Mouse (Mus musculus): Measurements from ENCODE around the gene Etv5. TPM values are rescaled to one million over a fixed set of nuclear protein-coding genes. Genes with fewer than 3 reads are reported as not detected.
A peak's percentile ranks its signal among the peaks of the same experiment; 100 is the strongest.

The Etv5 gene
- 52.7 and 61.1 TPM in 2 replicates for polyA plus RNA-seq (2014; fragmentation: Nextera tagmentation; extraction: Ambion mirVana)

DNA sequence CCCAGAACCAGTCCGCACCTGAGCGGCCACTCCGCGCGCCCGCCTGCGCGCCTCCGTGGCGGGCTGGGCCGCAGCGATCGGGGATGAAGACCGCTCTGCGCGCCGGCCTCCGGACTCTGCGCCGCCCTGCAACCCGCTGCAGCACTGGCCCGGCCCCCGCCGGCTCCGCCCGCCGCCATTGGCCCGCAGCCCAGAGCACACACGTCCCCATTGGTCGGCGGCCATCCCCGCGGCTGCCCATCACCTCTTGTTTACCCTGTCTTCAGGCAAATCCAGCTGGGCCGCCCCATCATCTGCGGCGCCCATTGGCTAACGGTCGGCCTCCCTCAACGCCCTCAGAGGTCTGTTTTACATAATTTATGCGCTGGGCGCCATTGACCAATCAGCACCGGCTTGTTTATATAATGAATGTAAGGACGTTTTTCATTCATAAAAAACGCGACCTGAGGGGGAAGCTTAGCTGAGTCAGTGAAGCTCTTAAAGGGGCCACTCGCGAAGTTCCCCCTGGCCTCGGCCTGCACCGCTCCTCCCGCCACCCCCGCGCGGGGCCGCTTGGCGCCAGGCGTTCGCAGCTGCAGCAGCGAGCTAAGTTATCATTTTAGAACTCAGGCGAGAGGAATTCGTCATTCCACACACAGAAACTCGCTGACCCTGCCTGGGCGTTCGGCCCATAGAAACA is at the start of gene Etv5:
Etv5 (minus strand) TSS at position 221 of the 679 bp plus-strand sequence.
- Histone ChIP-seq H3K4me3 (ENCODE audit: low read depth, low read length) (peak within 1 kb of the TSS; percentile 89), H3K4me1 (ENCODE audit: control insufficient read depth, insufficient read depth, low read length) (peaks cover 13% of the 10 kb centered on the region), H3K27me3 (ENCODE audit: control insufficient read depth, insufficient read depth, low read length) (no peaks in the 10 kb centered on the region), H3K9me3 (ENCODE audit: control insufficient read depth, low read length) (no peaks in the 10 kb centered on the region), H3K36me3 (ENCODE audit: control insufficient read depth, insufficient read depth, low read length) (no peaks in the 10 kb centered on the region), H3K4me2 (ENCODE audit: low read depth, severe bottlenecking) (peak within 1 kb of the TSS; percentile 87), H3K27ac (replicated peaks; ENCODE audit: low read depth, low read length) (peak within 1 kb of the TSS; percentile 66), H3K9ac (ENCODE audit: low read length) (peak within 1 kb of the TSS; percentile 84)
- under 1% methylated on average over 62 of the region's 63 CpGs for WGBS
- ATAC-seq (ENCODE audit: insufficient number of reproducible peaks, low FRiP score, low TSS enrichment, low read depth) = peak; percentile 99
- peak; percentile 98 for DNase-seq (ENCODE audit: low spot score)

DNA sequence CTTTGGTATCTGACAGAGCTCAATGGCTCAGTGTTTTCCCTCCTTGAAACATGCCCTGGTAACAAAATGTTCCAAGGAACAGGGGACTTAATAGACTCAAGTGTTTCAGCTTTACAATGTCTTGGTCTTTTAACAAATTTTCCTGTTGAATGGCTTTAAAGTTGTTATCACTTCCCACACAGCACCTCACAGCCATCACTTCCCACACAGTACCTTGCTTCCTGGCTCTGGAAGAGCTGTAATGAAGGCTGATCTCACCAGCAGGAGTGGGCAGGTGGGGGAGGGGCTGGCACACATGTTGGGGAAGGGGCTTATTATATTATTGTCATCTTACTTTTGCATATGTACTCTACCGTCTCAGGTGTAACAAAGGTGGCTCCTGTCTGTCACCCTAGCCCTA is 44.4 kb upstream of the Etv5 start:
- no peaks in the 10 kb centered on the region for H3K27me3 ChIP-seq (ENCODE audit: control insufficient read depth, insufficient read depth, low read length)
- 88% methylated on average over 1 of the region's 1 CpGs for WGBS
- no peak overlapping the region for H3K4me2 ChIP-seq (ENCODE audit: low read depth, severe bottlenecking)
- H3K4me3 ChIP-seq (ENCODE audit: low read depth, low read length) = no peak overlapping the region
- no peak overlapping the region for H3K9ac ChIP-seq (ENCODE audit: low read length)
- H3K9me3 ChIP-seq (ENCODE audit: control insufficient read depth, low read length) = no peaks in the 10 kb centered on the region
- no peak overlapping the region for H3K27ac ChIP-seq (replicated peaks; ENCODE audit: low read depth, low read length)
- ATAC-seq (ENCODE audit: insufficient number of reproducible peaks, low FRiP score, low TSS enrichment, low read depth) (no peak), DNase-seq (ENCODE audit: low spot score) (no peak)
- no peaks in the 10 kb centered on the region for H3K36me3 ChIP-seq (ENCODE audit: control insufficient read depth, insufficient read depth, low read length)
- H3K4me1 ChIP-seq (ENCODE audit: control insufficient read depth, insufficient read depth, low read length) = no peaks in the 10 kb centered on the region

DNA sequence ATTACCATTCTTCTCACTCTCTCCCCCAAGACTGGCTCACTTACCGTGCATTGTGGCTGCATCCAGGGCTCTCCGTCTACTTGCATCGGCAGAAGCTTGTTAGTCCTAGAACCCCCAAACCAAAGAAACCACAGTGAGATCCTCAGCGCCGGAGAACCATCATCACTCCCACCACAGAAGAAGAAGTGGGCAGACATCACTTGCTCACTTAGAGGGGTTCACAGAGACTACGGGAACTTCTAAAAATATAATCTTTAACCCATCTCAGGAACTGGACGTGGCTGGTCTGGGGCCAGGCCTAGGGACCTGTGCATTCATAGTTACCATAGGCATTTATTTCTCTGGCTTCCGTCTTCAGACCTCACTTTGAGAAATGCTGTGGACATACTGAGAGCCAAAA is 39.8 kb upstream of the Etv5 start:
- WGBS = 93% methylated on average over 8 of the region's 8 CpGs
- no peak for ATAC-seq (ENCODE audit: insufficient number of reproducible peaks, low FRiP score, low TSS enrichment, low read depth)
- no peak for DNase-seq (ENCODE audit: low spot score)
- Histone ChIP-seq H3K27me3 (ENCODE audit: control insufficient read depth, insufficient read depth, low read length) (no peaks in the 10 kb centered on the region), H3K36me3 (ENCODE audit: control insufficient read depth, insufficient read depth, low read length) (no peaks in the 10 kb centered on the region), H3K4me3 (ENCODE audit: low read depth, low read length) (no peak overlapping the region), H3K9me3 (ENCODE audit: control insufficient read depth, low read length) (no peaks in the 10 kb centered on the region), H3K4me2 (ENCODE audit: low read depth, severe bottlenecking) (no peak overlapping the region), H3K4me1 (ENCODE audit: control insufficient read depth, insufficient read depth, low read length) (no peaks in the 10 kb centered on the region), H3K9ac (ENCODE audit: low read length) (no peak overlapping the region), H3K27ac (replicated peaks; ENCODE audit: low read depth, low read length) (no peak overlapping the region)

- Histone ChIP-seq H3K27ac (replicated peaks; ENCODE audit: low read depth, low read length) (no peak overlapping the region), H3K4me2 (ENCODE audit: low read depth, severe bottlenecking) (no peak overlapping the region), H3K9ac (ENCODE audit: low read length) (no peak overlapping the region), H3K36me3 (ENCODE audit: control insufficient read depth, insufficient read depth, low read length) (no peaks in the 10 kb centered on the region), H3K4me1 (ENCODE audit: control insufficient read depth, insufficient read depth, low read length) (no peaks in the 10 kb centered on the region), H3K4me3 (ENCODE audit: low read depth, low read length) (no peak overlapping the region), H3K9me3 (ENCODE audit: control insufficient read depth, low read length) (no peaks in the 10 kb centered on the region), H3K27me3 (ENCODE audit: control insufficient read depth, insufficient read depth, low read length) (no peaks in the 10 kb centered on the region)
- no peak for ATAC-seq (ENCODE audit: insufficient number of reproducible peaks, low FRiP score, low TSS enrichment, low read depth)
- WGBS = 83% methylated on average over 2 of the region's 2 CpGs
- DNase-seq (ENCODE audit: low spot score) = no peak
Measured at GRCm38 (mm10) chr16:22471728-22472127, 32.2 kb upstream of the Etv5 start.

DNA sequence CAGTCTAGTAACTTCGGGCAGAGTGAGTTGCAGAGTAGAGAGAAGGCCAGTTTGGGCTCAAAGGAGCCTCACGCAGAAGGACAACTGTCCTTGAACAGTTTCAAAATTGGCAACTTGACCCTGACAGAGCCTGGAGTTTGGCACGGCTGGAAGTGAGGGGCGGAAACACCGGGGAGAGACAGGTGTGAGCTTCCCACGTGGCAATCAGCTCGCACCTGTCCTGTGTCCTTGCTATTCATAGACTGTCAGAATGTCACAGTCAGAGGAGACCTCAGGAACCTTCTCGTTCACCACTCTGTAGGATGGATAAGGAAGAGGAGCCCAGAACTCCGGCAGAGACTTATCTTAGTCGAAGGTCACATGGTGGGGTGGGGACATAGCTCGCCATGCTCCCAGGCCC is 29.9 kb upstream of the Etv5 start:
- no peak overlapping the region for H3K27ac ChIP-seq (replicated peaks; ENCODE audit: low read depth, low read length)
- no peaks in the 10 kb centered on the region for H3K9me3 ChIP-seq (ENCODE audit: control insufficient read depth, low read length)
- H3K36me3 ChIP-seq (ENCODE audit: control insufficient read depth, insufficient read depth, low read length) = no peaks in the 10 kb centered on the region
- DNase-seq (ENCODE audit: low spot score) = no peak
- no peak overlapping the region for H3K9ac ChIP-seq (ENCODE audit: low read length)
- no peak overlapping the region for H3K4me2 ChIP-seq (ENCODE audit: low read depth, severe bottlenecking)
- H3K4me3 ChIP-seq (ENCODE audit: low read depth, low read length) = no peak overlapping the region
- no peaks in the 10 kb centered on the region for H3K27me3 ChIP-seq (ENCODE audit: control insufficient read depth, insufficient read depth, low read length)
- no peaks in the 10 kb centered on the region for H3K4me1 ChIP-seq (ENCODE audit: control insufficient read depth, insufficient read depth, low read length)
- ATAC-seq (ENCODE audit: insufficient number of reproducible peaks, low FRiP score, low TSS enrichment, low read depth) = no peak
- WGBS = 81% methylated on average over 11 of the region's 11 CpGs

DNA sequence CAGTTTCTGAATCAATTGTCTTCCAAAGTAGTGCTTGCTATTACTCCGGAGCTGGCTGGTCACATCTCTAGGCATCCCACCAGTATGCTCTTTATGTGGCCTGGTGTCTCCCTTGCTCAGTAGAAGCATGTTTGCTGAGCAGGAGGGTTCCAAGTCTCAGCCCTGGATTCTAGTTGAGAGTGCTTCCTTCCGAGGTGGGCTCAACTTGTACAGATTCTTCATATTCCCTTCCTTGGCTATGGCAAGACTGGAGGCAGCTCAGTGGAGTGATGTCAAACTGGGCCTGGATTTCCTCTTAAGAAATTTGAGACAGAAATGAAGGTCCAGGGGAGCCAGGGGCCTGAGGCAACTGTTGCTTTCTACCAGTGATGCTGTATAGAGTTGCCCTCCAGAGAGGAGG is 27.6 kb upstream of the Etv5 start:
- Histone ChIP-seq H3K9me3 (ENCODE audit: control insufficient read depth, low read length) (no peaks in the 10 kb centered on the region), H3K4me3 (ENCODE audit: low read depth, low read length) (no peak overlapping the region), H3K9ac (ENCODE audit: low read length) (no peak overlapping the region), H3K27me3 (ENCODE audit: control insufficient read depth, insufficient read depth, low read length) (no peaks in the 10 kb centered on the region), H3K36me3 (ENCODE audit: control insufficient read depth, insufficient read depth, low read length) (no peaks in the 10 kb centered on the region), H3K4me2 (ENCODE audit: low read depth, severe bottlenecking) (no peak overlapping the region), H3K27ac (replicated peaks; ENCODE audit: low read depth, low read length) (no peak overlapping the region), H3K4me1 (ENCODE audit: control insufficient read depth, insufficient read depth, low read length) (no peaks in the 10 kb centered on the region)
- WGBS = 88% methylated on average over 2 of the region's 2 CpGs
- no peak for DNase-seq (ENCODE audit: low spot score)
- ATAC-seq (ENCODE audit: insufficient number of reproducible peaks, low FRiP score, low TSS enrichment, low read depth) = no peak

DNA sequence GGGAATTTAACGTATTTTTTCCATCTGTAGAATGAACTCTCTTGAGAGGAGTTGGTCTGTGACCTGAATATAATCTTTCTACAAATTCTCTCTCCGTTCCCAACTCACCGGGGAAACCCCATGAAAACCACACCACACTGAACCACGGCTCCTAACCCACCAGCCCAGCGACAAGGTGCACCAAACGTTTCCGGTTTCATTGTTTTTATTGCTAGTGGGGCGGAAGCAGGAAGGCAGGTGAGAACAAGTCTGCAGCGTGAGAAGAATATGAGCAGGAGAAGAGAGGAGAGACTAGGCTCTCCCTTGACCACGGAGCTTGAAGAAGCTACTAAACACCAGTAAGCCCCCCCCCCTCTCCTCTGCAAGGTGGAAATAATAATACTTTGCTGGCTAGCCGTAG is 26.9 kb upstream of the Etv5 start:
- no peak overlapping the region for H3K9ac ChIP-seq (ENCODE audit: low read length)
- DNase-seq (ENCODE audit: low spot score) = no peak
- no peaks in the 10 kb centered on the region for H3K4me1 ChIP-seq (ENCODE audit: control insufficient read depth, insufficient read depth, low read length)
- no peaks in the 10 kb centered on the region for H3K36me3 ChIP-seq (ENCODE audit: control insufficient read depth, insufficient read depth, low read length)
- 76% methylated on average over 11 of the region's 11 CpGs for WGBS
- H3K4me2 ChIP-seq (ENCODE audit: low read depth, severe bottlenecking) = no peak overlapping the region
- H3K27me3 ChIP-seq (ENCODE audit: control insufficient read depth, insufficient read depth, low read length) = no peaks in the 10 kb centered on the region
- no peak overlapping the region for H3K4me3 ChIP-seq (ENCODE audit: low read depth, low read length)
- H3K27ac ChIP-seq (replicated peaks; ENCODE audit: low read depth, low read length) = no peak overlapping the region
- no peak for ATAC-seq (ENCODE audit: insufficient number of reproducible peaks, low FRiP score, low TSS enrichment, low read depth)
- H3K9me3 ChIP-seq (ENCODE audit: control insufficient read depth, low read length) = no peaks in the 10 kb centered on the region

DNA sequence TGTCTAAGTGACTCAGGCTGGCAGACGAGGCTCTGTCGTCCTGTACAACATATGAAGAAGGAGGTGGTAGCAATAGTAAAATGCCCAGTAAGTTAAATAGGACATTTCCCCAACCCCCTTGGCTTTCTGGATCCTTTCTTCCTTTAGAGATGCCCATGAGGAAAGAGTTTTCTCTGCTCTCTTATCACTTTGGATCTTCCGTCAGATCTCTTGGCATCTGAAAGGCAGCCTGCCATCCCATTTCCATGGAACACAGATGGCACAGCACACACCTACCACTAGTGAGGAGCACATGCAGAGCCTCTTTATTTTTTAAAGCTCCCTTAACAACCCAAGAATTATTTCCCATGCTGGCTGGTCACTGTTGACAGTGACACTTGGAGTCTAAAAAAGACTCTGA is 22.7 kb upstream of the Etv5 start:
- H3K9ac ChIP-seq (ENCODE audit: low read length) = no peak overlapping the region
- ATAC-seq (ENCODE audit: insufficient number of reproducible peaks, low FRiP score, low TSS enrichment, low read depth) = no peak
- no peaks in the 10 kb centered on the region for H3K9me3 ChIP-seq (ENCODE audit: control insufficient read depth, low read length)
- peaks cover 2% of the 10 kb centered on the region; the same call in 1 of the 2 replicates for H3K4me1 ChIP-seq (ENCODE audit: control insufficient read depth, insufficient read depth, low read length)
- no peak overlapping the region for H3K4me3 ChIP-seq (ENCODE audit: low read depth, low read length)
- no peaks in the 10 kb centered on the region for H3K36me3 ChIP-seq (ENCODE audit: control insufficient read depth, insufficient read depth, low read length)
- 81% methylated on average over 3 of the region's 3 CpGs for WGBS
- no peaks in the 10 kb centered on the region for H3K27me3 ChIP-seq (ENCODE audit: control insufficient read depth, insufficient read depth, low read length)
- no peak for DNase-seq (ENCODE audit: low spot score)
- no peak overlapping the region for H3K4me2 ChIP-seq (ENCODE audit: low read depth, severe bottlenecking)
- no peak overlapping the region for H3K27ac ChIP-seq (replicated peaks; ENCODE audit: low read depth, low read length)

GRCm38 (mm10) chr16:22461728-22462127 is 22.2 kb upstream of the Etv5 start:
- H3K27me3 ChIP-seq (ENCODE audit: control insufficient read depth, insufficient read depth, low read length) = no peaks in the 10 kb centered on the region
- H3K9me3 ChIP-seq (ENCODE audit: control insufficient read depth, low read length) = no peaks in the 10 kb centered on the region
- H3K4me2 ChIP-seq (ENCODE audit: low read depth, severe bottlenecking) = no peak overlapping the region
- H3K36me3 ChIP-seq (ENCODE audit: control insufficient read depth, insufficient read depth, low read length) = no peaks in the 10 kb centered on the region
- peaks cover 2% of the 10 kb centered on the region; the same call in 1 of the 2 replicates for H3K4me1 ChIP-seq (ENCODE audit: control insufficient read depth, insufficient read depth, low read length)
- H3K27ac ChIP-seq (replicated peaks; ENCODE audit: low read depth, low read length) = no peak overlapping the region
- 76% methylated on average over 6 of the region's 6 CpGs for WGBS
- ATAC-seq (ENCODE audit: insufficient number of reproducible peaks, low FRiP score, low TSS enrichment, low read depth) (no peak), DNase-seq (ENCODE audit: low spot score) (no peak)
- no peak overlapping the region for H3K9ac ChIP-seq (ENCODE audit: low read length)
- H3K4me3 ChIP-seq (ENCODE audit: low read depth, low read length) = no peak overlapping the region

Measured in limb, embryonic 11.5 days (tissue).